Mouse (Mus musculus) left cerebral cortex, postnatal 14 days (tissue): ENCODE results near the gene Ect2l. TPM values are rescaled to one million over a fixed set of nuclear protein-coding genes. Genes with fewer than 3 reads are reported as not detected.
"Not testable (repeated sequence)": the region's sequence is repeated elsewhere in the genome, so short reads cannot be mapped to it uniquely, and the experiment has no call there.

Experiments used
- DNase-seq, 2 experiments: peaks; one replicate each; pipeline ENCODE4 v3.0.0; 2021 to 2022; ENCODE audit warnings: low spot score in 2 of 2, mixed read lengths in 1 of 2
- intact Hi-C: fragments of 180-260 bp; cut with DNase I; formaldehyde crosslinking; loops from one replicate; pipeline ENCODE4 v1.15.1; 2025
- total RNA-seq, 2 experiments: library from RNA; stranded (reverse); gene quantifications; 2 replicates each; pipeline ENCODE4 v1.2.3; 2021

Ect2l gene
- total RNA-seq, 2 experiments from 2014 or later, result 0.36 to 0.62 TPM

DNA sequence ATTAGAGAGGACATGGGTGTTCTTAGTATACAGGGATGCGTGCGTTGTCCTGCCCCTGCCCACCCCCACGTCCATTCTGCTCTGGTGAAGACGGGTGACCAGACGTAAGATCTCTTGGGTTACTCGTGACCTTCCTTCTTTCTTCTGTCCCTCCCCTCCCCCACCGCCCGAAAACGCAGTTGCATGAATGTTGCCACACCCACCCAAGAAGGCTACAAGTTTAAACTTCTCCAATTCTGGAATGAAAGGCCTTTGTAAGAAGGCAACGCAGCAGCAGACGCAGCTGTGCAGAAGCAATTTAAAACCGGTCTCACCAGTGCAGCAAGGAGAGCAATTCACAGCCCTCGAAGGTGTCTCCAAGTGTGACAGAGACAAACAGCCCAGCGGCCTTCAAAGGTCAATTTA, 16.0 kb downstream of the Ect2l start:
- intact Hi-C loops, result loop anchor here (5.0 kb wide), 1 partner anchor 322 kb away; no protein-coding TSS in a partner anchor

DNA sequence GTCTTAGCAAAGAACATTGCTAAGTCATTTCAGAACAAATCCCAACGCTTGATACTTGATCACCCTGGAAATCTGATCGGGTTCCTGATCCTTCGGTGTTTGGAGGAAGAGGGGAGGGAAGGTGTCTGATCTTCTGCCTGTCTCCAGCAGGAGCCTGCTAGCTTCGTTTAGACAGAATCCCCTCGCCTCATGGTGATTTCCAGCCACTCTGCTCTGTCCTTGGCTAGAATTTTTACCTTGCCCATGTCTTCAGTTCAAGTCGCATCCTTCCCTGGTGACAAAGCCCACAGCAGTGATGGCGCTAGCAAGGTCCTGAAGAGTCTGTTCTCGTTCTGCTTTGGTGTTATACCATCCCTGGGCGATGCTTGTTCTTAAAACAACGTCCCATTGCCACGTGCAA, 16.5 kb downstream of the Ect2l start:
- DNase-seq, result no peak
- intact Hi-C loops, result no loop called here

More for the DNA sequence above, 16.0 kb downstream of the Ect2l start:
- DNase-seq, result no peak

DNA sequence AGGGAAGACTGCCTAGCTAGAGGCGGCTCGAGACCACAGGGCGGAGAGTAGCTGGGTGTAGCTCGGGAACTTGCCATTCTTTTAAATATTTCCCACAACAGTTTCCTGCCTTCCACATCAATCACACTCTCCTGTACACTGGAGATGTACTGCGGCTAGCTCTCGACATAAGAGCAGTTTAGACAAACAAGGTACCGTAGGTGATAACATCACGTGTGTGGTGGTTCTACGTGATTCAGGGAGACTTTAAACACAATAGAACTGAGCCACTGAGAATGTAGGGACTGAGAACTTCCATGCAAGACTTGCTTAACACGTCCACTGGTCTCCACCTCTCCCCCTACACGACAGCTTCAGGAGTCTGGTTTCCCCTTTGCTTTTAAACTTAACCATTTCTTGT, 17.5 kb downstream of the Ect2l start:
- intact Hi-C loops, result no loop called here
- no peak for DNase-seq

DNA sequence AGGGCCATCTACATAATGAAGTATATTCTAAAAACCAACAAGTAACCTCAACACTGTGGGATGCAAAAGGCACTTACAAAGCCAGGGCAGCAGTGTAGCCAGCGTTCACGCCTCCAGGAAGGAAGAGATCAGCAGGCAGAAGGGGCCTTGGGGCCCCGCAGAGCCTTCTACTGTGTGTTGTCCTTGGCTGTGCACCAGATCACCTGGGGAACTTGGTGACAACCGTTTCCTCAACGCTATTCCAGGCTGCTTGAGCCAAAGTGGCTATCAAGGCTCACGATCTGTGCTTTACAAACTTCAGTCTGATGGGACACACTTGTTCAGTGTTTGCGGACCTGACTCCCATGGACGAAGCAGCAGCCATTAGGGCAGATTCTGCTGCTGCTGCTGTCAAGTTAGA, 19.0 kb downstream of the Ect2l start:
- no peak for DNase-seq
- intact Hi-C loops, result no loop called here

DNA sequence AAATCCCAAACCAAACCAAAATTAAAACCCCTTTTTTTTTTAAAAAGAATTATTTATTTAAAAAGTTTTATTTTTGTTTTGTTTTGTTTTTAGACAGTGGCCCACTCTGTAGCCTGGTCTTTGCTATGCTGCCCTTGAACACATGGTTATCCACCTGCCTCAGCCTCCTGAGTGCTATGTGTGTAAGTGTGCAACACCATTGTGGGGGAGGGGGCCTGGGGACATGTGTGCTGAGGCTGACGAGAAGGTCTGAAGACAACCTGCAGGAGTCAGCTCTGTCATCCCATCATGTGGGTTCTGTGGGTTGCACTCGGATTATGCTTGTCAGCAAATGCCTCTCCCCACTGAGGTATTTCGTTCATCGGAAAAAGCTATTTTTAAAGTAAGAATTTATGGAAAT, 21.2 kb downstream of the Ect2l start:
- intact Hi-C loops, result no loop called here
- DNase-seq, result no peak

DNA sequence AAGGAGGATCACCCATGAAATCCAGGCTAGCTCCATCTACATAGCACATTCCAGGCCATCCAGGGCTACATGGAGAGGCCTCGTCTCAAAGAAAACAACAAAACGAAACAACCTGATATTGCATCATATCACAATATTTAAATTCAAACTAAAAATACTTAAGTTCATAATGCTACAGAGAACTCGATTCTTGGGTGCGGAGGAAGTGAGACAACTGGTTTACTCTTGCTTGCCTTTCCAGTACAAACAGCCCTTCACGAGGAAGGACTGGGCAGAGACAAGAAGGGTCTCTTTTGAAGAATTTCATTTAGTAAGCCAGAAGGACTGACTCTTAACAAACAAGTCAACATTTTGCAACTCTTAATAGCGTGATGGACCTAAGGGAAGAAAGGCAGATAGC, 22.1 kb downstream of the Ect2l start:
- intact Hi-C loops, result no loop called here
- no peak for DNase-seq

DNA sequence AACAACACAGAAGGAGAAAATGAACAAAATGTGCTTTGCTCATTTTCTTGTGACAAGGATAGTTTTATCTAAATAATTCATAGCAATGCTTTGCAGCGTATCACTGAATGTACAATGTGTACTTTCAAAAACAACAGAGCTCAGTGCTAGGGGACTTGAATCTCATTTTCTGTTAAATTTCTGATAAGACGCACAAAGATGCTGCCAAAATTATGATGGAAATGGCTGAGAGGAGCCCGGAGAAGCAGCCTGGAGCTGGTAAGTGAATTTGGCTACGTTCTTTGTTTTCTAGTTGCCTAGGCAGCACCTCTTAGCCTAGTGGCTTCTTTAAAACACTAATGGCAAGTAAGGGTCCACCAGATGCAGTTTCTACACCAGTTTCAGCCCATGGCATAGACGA, 28.4 kb downstream of the Ect2l start:
- intact Hi-C loops, result no loop called here
- no peak for DNase-seq

DNA sequence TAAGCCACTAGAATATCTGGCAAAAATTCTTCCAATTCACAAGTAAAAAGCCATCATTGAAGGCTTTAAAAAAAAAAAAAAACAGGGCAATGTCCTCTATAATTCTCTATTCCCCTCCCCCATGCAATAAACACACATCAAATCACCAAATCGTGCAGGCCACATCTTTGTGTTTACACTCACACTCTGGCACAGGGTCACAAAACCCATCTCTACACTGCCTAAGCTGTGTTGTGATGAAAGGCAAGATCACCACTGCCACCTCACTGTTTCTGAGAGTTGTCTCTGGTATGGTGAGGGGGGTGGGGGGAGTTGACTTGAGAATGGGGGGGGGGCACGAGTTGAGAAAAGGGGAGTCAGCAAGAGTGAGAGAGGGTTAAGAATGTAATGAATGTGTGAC, 33.4 kb downstream of the Ect2l start:
- intact Hi-C loops, result no loop called here
- DNase-seq, result no peak

DNA sequence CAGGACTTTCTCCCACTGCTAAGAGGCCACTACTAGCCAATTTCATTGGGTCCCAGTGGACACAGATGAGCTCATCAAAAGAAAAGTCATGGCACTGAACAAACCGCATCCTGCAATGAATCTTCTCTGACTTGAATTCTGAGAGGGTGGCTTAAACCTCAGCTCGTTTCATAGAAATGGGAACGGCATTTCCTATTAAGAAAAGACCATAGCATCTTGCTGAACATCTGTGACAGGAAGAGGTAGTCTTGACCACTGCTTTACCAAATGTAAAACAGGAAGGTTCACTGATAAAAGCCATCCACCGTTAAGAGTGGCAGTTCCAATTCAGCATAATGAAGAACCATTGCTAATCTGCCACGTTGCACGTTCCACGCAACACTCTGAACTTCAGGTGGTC, 34.0 kb downstream of the Ect2l start:
- intact Hi-C loops, result no loop called here
- no peak for DNase-seq

DNA sequence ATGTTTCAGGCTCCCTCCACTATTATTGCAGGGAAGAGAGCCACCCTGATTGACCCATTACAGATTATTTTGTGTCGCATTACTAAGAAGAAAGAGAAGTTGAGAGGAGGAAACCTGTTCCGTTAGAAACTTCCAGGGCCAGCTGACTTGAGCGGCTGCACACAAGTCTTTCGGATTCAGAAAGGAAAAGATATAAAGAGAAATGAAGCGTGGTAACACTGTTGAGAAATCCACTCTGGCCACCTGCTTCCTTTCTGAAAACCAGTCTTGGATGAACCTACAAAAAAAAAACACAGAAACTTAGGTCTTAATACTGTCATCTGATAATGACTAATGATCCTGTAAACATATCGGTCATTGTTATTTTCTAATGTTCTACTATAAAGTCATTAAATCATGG, 35.6 kb downstream of the Ect2l start:
- intact Hi-C loops, result no loop called here
- DNase-seq, result no peak

DNA sequence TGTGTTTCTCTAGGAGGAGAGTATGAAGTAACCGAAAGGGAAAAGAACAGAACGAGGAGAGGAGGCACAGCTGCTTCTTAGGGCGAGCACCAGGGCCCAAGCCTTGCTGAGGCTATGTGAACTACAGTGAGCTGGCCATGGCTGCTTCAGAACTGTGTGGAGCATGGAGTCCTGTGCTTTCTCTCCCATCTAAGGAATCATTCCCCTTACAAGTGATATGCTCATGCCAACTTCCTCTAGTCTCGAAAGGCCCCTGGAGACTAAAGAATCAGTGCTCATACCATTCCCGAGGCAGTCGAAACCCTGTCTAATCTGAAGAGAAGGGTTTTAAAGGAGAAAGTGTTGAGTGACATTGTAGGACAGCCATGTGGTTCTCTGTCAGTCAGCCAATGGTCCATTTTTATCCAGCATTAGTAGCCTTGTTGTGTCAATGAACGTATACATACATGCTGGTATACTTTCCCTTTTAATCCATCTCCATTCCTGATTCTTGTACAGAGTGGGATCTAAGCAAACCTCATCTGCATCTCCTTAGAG, 48.2 kb downstream of the Ect2l start:
- no peak for DNase-seq
- intact Hi-C loops, result no loop called here

DNA sequence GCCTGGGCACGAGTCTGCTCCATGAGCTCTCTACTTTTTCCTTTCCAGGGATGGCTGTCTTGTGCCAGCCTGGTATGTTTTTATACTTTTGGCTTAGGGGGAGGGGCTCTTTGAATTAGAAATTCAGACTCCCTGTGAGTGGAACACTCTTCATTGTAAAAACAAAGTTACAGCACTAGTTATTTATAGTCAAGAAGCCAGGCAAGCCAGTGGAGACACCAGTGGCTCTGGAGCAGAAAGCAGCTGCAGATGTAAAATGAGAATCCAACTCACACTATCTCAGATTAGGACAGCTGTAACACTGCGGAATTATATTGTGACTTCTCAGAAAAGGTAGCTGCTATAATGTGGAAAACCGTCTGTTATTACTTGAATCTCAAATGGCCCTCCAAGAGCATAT, 63.5 kb downstream of the Ect2l start:
- intact Hi-C loops, result no loop called here
- DNase-seq, result peak in 1 of 2 experiments; percentile 7

DNA sequence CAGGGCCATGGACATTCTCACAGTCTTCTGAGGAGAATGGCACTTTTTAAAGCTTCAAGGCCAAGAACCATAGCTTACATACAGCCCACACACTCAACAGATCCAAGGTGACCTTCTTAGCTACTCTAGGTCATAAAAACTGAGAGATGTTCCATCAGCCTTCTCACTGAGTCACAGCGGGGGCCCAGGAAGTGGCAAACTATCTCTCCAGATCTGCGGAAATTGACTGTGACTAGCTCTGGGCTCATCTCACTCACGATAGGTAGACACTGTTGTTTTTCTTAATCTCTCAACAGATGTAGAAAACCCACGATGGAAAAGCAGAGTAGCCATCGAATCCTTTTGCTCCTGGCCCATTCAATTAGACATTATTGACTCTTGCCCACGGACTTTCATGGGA, 68.5 kb downstream of the Ect2l start:
- DNase-seq, result no peak

DNA sequence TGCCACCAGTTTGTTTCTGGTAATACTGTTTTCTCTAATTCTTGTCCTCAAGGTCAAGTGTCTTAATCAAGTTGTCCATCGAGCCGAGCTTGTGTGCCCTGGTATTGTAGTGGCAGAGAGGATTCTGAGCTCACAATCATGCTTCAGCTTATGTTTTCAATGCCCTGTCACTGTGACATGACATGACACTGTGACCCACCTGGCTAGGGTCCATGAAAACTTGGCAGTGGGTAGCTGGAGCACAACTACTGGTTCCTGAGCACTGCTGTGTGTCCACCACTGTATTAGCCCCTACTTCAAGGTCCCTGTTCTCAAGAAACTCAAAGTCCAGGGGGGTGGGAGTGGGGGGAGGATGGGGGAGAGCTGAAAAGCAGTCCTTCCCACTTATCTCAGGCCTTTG, 69.3 kb downstream of the Ect2l start:
- intact Hi-C loops, result no loop called here
- no peak for DNase-seq

More for the DNA sequence above, 68.5 kb downstream of the Ect2l start:
- intact Hi-C loops, result no loop called here

DNA sequence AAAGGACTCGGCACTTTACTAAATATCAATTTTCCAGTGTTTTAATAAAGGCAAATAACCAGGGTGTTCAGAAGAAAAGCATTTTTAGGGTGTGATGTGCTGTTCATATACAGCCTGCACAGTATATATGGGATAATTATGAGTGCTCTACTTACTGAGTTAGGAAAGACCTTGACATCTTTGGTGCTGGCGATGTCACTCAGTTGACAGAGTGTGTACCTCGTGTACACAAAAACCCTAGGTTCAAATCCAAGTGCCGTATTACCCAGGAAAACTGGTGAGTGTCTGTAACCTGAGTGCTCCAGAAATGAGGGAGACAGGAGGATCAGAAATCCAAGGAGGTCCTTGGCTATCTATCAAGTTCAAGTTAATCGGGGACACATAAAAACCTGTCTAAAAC, 71.1 kb downstream of the Ect2l start:
- intact Hi-C loops, result no loop called here
- no peak for DNase-seq

DNA sequence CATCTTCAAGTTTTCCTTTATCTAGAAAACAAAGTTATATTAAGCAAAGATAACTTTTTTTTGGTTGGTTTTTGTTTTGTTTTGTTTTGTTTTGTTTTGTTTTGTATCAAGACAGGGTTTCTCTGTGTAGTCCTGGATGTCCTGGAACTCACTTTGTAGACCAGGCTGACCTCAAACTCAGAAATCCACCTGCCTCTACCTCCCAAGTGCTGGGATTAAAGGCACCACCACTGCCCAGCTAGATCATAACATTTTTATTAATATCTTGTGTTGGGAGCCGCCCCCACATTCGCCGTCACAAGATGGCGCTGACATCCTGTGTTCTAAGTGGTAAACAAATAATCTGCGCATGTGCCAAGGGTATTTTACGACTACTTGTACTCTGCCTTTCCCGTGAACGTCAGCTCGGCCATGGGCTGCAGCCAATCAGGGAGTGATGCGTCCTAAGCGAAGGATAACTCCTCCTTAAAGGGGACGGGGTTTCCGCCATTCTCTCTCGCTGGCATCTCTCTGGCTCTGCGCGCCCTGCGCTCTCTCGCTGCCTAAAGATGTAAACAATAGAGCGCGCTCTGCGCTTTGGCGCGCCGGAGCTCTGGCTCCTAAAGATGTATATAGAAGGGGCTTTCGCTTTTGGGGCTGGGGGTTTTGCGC, 71.7 kb downstream of the Ect2l start:
- intact Hi-C loops, result not testable (repeated sequence)

DNA sequence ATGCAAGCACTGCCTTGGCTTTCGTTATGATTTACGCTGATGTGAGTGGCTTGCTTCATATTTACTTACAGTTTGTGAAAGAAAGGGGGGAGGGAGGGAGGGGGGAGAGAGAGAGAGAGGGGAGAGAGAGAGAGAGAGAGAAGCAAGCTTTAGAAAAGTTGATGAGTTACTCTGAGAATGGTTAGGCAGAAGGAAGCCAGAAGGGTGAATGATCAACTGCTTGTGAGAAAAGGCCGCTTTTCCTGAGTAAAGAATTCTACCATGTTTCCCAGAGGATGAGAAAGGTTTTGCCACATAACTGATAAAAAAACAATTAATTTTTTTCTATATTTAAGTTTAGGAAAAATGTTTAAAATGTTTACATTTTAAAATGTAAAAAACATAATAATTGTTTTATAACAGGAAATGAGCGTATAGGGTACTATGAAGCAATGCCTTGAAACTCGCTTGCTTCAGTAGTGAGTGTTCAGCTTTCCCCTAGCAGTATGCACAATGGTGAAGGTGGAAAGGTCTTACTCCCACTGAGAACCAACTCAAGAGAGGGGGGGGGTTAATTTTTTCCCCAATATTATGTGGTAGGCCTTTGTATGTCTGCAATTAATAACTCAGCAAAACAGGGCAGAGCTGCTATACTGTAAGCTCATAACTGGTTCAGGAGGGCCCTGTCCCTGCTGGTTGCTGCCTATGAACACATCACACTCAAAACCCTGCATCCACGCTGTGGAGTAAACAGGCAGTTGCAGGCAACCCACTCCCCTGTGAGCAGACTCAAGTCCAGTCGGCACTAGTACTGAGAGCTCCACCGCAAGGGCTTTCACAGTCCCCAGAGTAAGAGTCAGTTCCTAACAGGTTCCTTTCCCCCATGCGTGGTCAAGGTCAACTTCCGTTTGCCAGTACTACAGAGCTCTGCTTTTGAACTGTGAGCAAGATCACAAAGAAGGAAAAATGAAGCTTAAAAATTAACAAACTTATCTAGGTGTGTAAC, 78.7 kb downstream of the Ect2l start:
- intact Hi-C loops, result no loop called here
- no peak for DNase-seq

More for the DNA sequence above, 71.7 kb downstream of the Ect2l start:
- not testable (repeated sequence) for DNase-seq

DNA sequence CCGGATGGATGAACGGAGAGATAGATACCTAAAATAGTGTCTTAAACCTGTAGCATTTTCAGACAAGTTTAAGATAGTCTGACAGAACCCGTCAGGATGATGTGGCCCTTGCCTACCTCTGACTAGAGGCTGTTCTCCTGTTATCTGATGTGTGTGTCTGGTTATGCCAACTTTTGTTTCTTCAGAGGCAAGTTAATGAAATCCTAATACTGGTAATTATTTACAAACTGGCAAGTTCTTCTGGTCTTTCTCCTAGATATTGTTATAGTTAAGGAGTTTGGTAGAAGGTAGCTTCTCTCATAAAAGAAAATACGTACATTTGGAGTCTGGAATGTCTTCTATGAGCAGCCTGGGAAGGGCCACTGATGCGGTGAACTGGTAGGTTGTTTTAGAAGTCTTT, 80.4 kb downstream of the Ect2l start:
- DNase-seq, result no peak
- intact Hi-C loops, result no loop called here

DNA sequence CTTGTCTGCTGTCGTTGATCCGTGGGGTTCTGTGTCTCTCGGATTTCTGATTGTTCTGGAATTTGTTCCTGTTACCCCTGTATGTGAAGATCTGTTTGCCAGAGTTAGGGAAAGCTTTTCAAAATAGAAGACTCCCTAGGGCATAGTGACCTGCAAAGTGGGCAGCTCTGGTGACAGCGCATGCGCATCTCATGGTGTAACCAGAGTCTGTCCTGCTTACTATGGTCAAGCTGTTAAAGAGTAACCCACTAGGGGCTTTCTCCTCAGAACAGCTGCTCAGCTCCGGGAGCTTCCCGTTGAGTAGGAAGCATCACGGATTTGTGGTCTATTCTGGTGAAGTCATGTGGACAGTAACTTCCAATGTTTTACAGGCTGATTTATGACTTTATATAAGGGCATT, 92.4 kb downstream of the Ect2l start:
- DNase-seq, result peak in 1 of 2 experiments; percentile 15
- intact Hi-C loops, result no loop called here

DNA sequence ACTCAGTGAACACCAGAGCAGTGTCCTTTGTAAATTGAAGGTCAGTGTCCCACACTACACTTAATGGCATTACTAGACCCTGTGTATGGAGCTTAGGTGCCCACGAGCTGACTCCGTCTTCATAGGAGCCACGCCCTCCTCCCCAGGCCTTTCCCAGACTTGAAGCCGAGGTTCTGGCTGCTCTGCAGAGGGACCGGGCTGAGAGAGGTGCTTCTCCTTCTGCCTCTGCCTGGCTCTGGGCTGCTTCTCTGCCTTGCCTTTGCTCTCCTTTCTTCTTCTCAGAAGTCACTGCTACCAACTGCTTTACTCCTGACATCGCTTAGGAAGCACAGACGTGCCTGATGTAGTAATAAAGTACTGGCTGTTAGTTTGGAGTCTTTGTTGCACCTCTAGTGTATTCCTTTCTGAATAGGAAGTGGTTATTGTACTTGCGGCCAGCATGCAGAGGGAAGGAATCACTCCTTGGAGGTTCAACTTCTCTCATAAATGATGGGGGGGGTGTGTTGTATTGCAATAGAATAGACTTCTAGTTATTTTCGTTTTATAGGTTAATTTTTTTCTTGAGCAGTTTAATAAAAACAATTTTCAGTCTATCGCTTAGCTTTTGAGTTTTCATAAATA, 97.1 kb downstream of the Ect2l start:
- DNase-seq, result no peak
- intact Hi-C loops, result no loop called here
